Mouse (Mus musculus) spleen, postnatal 10 days (tissue): ENCODE data around the gene Gm17482.

Source experiments
- DNase-seq, 2 experiments: peaks; one replicate each; pipeline ENCODE4 v3.0.0; 2021 to 2022; ENCODE audit warnings: low spot score in 2 of 2

Gm17482 gene

GRCm38 (mm10) chr6:115291823-115292222, 64.7 kb downstream of the Gm17482 start:
- DNase-seq: no peak

- no peak for DNase-seq
Measured at GRCm38 (mm10) chr6:115292621-115293020, 65.5 kb downstream of the Gm17482 start.

GRCm38 (mm10) chr6:115293877-115294276, 66.7 kb downstream of the Gm17482 start:
- no peak for DNase-seq

- DNase-seq: no peak
Measured at GRCm38 (mm10) chr6:115307134-115307533, 80.0 kb downstream of the Gm17482 start.
